Mouse (Mus musculus): ENCODE measurements around the gene Speg. TPM values are rescaled to one million over a fixed set of nuclear protein-coding genes. Genes with fewer than 3 reads are reported as not detected.
A peak's percentile ranks its signal among the peaks of the same experiment; 100 is the strongest.

Speg gene
- polyA plus RNA-seq, 1 experiment from 2014 or later, result 53.4 TPM

DNA sequence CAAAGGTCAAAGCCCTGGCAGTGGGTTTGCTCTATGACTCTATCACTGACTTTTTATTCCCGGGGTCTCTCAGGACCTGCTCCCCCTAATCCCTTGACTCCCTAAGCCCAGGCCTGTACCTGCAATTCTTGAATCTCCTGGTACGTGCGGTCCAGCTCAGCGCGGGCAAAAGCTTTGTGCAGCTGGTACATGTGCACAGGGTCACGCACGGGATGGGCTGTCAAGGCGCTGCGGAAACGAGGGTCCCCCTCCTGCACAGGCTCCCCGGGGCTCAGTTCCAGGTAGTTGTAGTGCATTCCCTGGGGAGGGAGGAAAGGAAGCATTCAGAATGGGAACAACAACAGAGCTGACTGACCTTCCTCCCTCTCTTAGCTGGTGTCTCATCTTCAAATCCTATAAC, 101.3 kb downstream of the Speg start:
- no peak overlapping the region for H3K27ac ChIP-seq (replicated peaks in 1 of 2; ENCODE audit: control insufficient read depth in 1 of 2, insufficient read depth in 1 of 2, low read depth in 2 of 2, low read length in 2 of 2)
- H3K4me3 ChIP-seq (ENCODE audit: control insufficient read depth in 1 of 2, insufficient read depth in 1 of 2, low read depth in 1 of 2, low read length in 2 of 2), result no peak overlapping the region
- 95% methylated on average over 11 of the region's 11 CpGs for WGBS
- H3K9ac ChIP-seq (ENCODE audit: low read length), result no peak overlapping the region
- no peak for ATAC-seq (ENCODE audit: insufficient number of reproducible peaks, insufficient read depth, low FRiP score, low read depth)
- H3K9me3 ChIP-seq (ENCODE audit: control insufficient read depth, low read length), result no peaks in the 10 kb centered on the region
- H3K4me2 ChIP-seq (ENCODE audit: low read length), result no peak overlapping the region
- H3K36me3 ChIP-seq (ENCODE audit: control insufficient read depth, insufficient read depth, low read length), result peaks cover 46% of the 10 kb centered on the region
- peaks cover 12 to 24% of the 10 kb centered on the region in 2 experiments for H3K4me1 ChIP-seq (ENCODE audit: control insufficient read depth in 2 of 2, insufficient read depth in 2 of 2, low read length in 2 of 2)
- peaks cover 58% of the 10 kb centered on the region for H3K27me3 ChIP-seq (ENCODE audit: control insufficient read depth, insufficient read depth, low read length)

- Histone ChIP-seq H3K4me1 (ENCODE audit: control insufficient read depth in 2 of 2, insufficient read depth in 2 of 2, low read length in 2 of 2) (peaks cover 12 to 24% of the 10 kb centered on the region in 2 experiments), H3K9me3 (ENCODE audit: control insufficient read depth, low read length) (no peaks in the 10 kb centered on the region), H3K4me2 (ENCODE audit: low read length) (peak overlapping the region; percentile 83), H3K27me3 (ENCODE audit: control insufficient read depth, insufficient read depth, low read length) (peaks cover 62% of the 10 kb centered on the region), H3K27ac (replicated peaks in 1 of 2; ENCODE audit: control insufficient read depth in 1 of 2, insufficient read depth in 1 of 2, low read depth in 2 of 2, low read length in 2 of 2) (no peak overlapping the region), H3K9ac (ENCODE audit: low read length) (peak overlapping the region; percentile 28; the same call in 1 of the 2 replicates), H3K4me3 (ENCODE audit: control insufficient read depth in 1 of 2, insufficient read depth in 1 of 2, low read depth in 1 of 2, low read length in 2 of 2) (peak overlapping the region; percentile 25 to 68; a peak in 3 of 4 replicates), H3K36me3 (ENCODE audit: control insufficient read depth, insufficient read depth, low read length) (peaks cover 46% of the 10 kb centered on the region)
- 10% methylated on average over 35 of the region's 35 CpGs for WGBS
- no peak for ATAC-seq (ENCODE audit: insufficient number of reproducible peaks, insufficient read depth, low FRiP score, low read depth)
Observed at GRCm38 (mm10) chr1:75477264-75477965, 102.3 kb downstream of the Speg start.

DNA sequence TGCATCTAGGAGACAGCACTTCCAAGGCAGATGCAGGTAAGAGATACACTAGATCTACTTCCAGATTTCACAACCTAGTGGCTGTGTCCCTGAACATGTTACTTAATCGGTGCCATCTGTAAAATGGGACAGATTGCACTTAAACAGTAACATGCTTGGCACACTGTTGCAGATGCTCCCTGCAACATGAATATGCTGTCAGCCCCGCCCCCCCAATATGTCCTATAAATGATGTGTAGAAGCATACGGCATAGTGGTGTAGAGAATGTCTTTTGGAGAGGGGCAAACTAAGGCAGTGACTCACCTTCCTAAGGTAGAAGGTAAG, 102.8 kb downstream of the Speg start:
- Histone ChIP-seq H3K4me3 (ENCODE audit: control insufficient read depth in 1 of 2, insufficient read depth in 1 of 2, low read depth in 1 of 2, low read length in 2 of 2) (peak overlapping the region in 1 of 2 experiments; percentile 68; a peak in 2 of 4 replicates), H3K4me2 (ENCODE audit: low read length) (peak overlapping the region; percentile 83), H3K36me3 (ENCODE audit: control insufficient read depth, insufficient read depth, low read length) (peaks cover 43% of the 10 kb centered on the region), H3K9me3 (ENCODE audit: control insufficient read depth, low read length) (no peaks in the 10 kb centered on the region), H3K4me1 (ENCODE audit: control insufficient read depth in 2 of 2, insufficient read depth in 2 of 2, low read length in 2 of 2) (peaks cover 12 to 24% of the 10 kb centered on the region in 2 experiments), H3K9ac (ENCODE audit: low read length) (peak overlapping the region; percentile 80), H3K27me3 (ENCODE audit: control insufficient read depth, insufficient read depth, low read length) (peaks cover 64% of the 10 kb centered on the region), H3K27ac (replicated peaks in 1 of 2; ENCODE audit: control insufficient read depth in 1 of 2, insufficient read depth in 1 of 2, low read depth in 2 of 2, low read length in 2 of 2) (no peak overlapping the region)
- no peak for ATAC-seq (ENCODE audit: insufficient number of reproducible peaks, insufficient read depth, low FRiP score, low read depth)
- WGBS, result 43% methylated on average over 3 of the region's 3 CpGs

DNA sequence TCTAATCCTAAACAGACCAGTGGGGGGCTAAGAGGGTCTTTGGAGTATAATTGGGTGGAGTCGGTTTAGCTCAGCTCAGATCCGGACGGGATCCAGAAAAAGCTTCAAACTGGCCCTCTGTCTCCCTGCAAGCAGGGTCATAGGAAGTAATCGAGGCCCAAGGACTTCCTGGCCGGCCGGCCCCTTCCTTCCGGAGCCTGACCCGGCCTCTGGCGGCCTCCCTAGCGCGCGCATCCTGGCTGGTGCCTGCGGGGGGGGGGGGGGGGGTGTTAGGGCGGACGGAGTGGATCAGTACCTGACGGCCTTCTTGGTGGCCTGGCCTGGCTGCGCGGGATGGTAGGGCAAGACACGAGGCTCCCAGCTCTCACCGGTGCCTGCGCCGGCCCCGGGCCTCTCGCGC, 103.4 kb downstream of the Speg start:
- H3K4me2 ChIP-seq (ENCODE audit: low read length), result peak overlapping the region; percentile 83
- peak overlapping the region; percentile 64 to 72 for H3K27ac ChIP-seq (replicated peaks in 1 of 2; ENCODE audit: control insufficient read depth in 1 of 2, insufficient read depth in 1 of 2, low read depth in 2 of 2, low read length in 2 of 2)
- peak overlapping the region; percentile 68 to 81 for H3K4me3 ChIP-seq (ENCODE audit: control insufficient read depth in 1 of 2, insufficient read depth in 1 of 2, low read depth in 1 of 2, low read length in 2 of 2)
- H3K9me3 ChIP-seq (ENCODE audit: control insufficient read depth, low read length), result no peaks in the 10 kb centered on the region
- peaks cover 64% of the 10 kb centered on the region for H3K27me3 ChIP-seq (ENCODE audit: control insufficient read depth, insufficient read depth, low read length)
- H3K9ac ChIP-seq (ENCODE audit: low read length), result peak overlapping the region; percentile 80
- 0% methylated on average over 19 of the region's 25 CpGs for WGBS
- ATAC-seq (ENCODE audit: insufficient number of reproducible peaks, insufficient read depth, low FRiP score, low read depth), result peak; percentile 0; the same call in 1 of the 2 replicates
- H3K4me1 ChIP-seq (ENCODE audit: control insufficient read depth in 2 of 2, insufficient read depth in 2 of 2, low read length in 2 of 2), result peaks cover 12 to 24% of the 10 kb centered on the region in 2 experiments
- H3K36me3 ChIP-seq (ENCODE audit: control insufficient read depth, insufficient read depth, low read length), result peaks cover 37% of the 10 kb centered on the region

DNA sequence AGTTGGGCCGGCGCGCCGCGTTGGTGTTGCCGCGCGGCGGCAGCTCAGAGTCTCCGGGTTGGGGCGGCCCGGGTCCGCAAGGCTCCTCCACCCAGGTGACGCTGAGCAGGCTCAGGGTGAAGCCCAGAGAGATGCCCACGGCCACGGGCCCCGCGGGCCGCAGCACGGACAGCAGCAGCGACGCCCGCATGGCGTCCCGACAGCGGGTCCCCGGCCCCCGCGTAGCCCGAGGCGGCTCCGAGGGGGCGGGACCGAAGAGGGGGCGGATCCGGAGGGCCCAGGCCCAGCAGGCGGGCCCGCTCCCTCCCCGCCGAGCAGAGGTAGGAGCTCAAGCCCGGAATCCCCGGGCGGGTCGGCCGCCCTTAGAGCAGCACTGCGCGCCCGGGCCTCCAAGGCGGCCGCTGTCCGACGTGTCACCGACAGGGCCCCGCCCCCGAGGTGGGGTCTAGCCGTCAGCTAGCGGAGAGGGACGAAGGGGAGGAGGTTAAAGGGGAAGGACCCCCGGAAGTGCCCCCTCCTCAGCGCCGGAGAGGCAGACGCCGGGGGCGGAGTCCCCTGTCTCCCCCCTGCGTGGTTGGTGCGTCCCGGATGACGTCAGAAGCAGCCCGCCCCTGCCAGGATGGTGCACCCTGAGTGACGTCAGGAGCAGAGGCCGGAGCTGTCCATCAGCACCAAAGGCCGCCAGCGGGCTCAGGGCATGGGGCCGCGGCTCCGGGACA, 104.0 kb downstream of the Speg start, which contains the start of the genes Chpf and Tmem198:
TSS of gene Chpf (minus strand) at position 392 of the 719 bp plus-strand sequence.
TSS of gene Tmem198 (plus strand) at position 617 of the 719 bp plus-strand sequence.
- H3K9ac ChIP-seq (ENCODE audit: low read length), result peak within 1 kb of the TSS; percentile 80
- ATAC-seq (ENCODE audit: insufficient number of reproducible peaks, insufficient read depth, low FRiP score, low read depth), result peak; percentile 88
- no peaks in the 10 kb centered on the region for H3K9me3 ChIP-seq (ENCODE audit: control insufficient read depth, low read length)
- peak within 1 kb of the TSS; percentile 68 to 81 for H3K4me3 ChIP-seq (ENCODE audit: control insufficient read depth in 1 of 2, insufficient read depth in 1 of 2, low read depth in 1 of 2, low read length in 2 of 2)
- peaks cover 66% of the 10 kb centered on the region for H3K27me3 ChIP-seq (ENCODE audit: control insufficient read depth, insufficient read depth, low read length)
- 0% methylated on average over 56 of the region's 76 CpGs for WGBS
- H3K4me2 ChIP-seq (ENCODE audit: low read length), result peak within 1 kb of the TSS; percentile 83
- peaks cover 31% of the 10 kb centered on the region for H3K36me3 ChIP-seq (ENCODE audit: control insufficient read depth, insufficient read depth, low read length)
- peaks cover 12 to 24% of the 10 kb centered on the region in 2 experiments for H3K4me1 ChIP-seq (ENCODE audit: control insufficient read depth in 2 of 2, insufficient read depth in 2 of 2, low read length in 2 of 2)
- peak within 1 kb of the TSS; percentile 64 to 72 for H3K27ac ChIP-seq (replicated peaks in 1 of 2; ENCODE audit: control insufficient read depth in 1 of 2, insufficient read depth in 1 of 2, low read depth in 2 of 2, low read length in 2 of 2)

GRCm38 (mm10) chr1:75479635-75479989, 104.5 kb downstream of the Speg start:
- Histone ChIP-seq H3K27ac (replicated peaks in 1 of 2; ENCODE audit: control insufficient read depth in 1 of 2, insufficient read depth in 1 of 2, low read depth in 2 of 2, low read length in 2 of 2) (no peak overlapping the region), H3K4me1 (ENCODE audit: control insufficient read depth in 2 of 2, insufficient read depth in 2 of 2, low read length in 2 of 2) (peaks cover 12 to 24% of the 10 kb centered on the region in 2 experiments), H3K27me3 (ENCODE audit: control insufficient read depth, insufficient read depth, low read length) (peaks cover 67% of the 10 kb centered on the region), H3K36me3 (ENCODE audit: control insufficient read depth, insufficient read depth, low read length) (peaks cover 26% of the 10 kb centered on the region), H3K4me2 (ENCODE audit: low read length) (peak overlapping the region; percentile 83), H3K4me3 (ENCODE audit: control insufficient read depth in 1 of 2, insufficient read depth in 1 of 2, low read depth in 1 of 2, low read length in 2 of 2) (peak overlapping the region; percentile 68 to 81), H3K9ac (ENCODE audit: low read length) (peak overlapping the region; percentile 51; the same call in 1 of the 2 replicates), H3K9me3 (ENCODE audit: control insufficient read depth, low read length) (no peaks in the 10 kb centered on the region)
- under 1% methylated on average over 19 of the region's 24 CpGs for WGBS
- no peak for ATAC-seq (ENCODE audit: insufficient number of reproducible peaks, insufficient read depth, low FRiP score, low read depth)

DNA sequence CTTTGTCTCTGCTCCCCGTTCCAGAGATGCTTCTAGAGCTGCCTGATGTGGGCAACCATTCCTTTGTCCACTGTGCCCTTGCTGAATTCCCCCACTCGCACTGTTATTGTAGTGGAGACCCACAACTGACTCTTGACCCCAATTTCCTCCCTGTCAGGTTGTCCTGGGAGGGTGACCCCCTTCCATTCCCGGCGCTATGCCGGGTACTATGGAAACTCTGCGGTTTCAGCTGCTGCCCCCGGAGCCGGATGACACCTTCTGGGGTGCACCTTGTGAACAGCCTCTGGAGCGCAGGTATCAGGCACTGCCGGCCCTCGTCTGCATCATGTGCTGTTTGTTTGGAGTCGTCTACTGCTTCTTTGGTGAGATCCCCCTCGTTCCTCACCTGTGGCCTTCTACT, 104.9 kb downstream of the Speg start:
- Histone ChIP-seq H3K27me3 (ENCODE audit: control insufficient read depth, insufficient read depth, low read length) (peaks cover 70% of the 10 kb centered on the region), H3K9ac (ENCODE audit: low read length) (no peak overlapping the region), H3K4me1 (ENCODE audit: control insufficient read depth in 2 of 2, insufficient read depth in 2 of 2, low read length in 2 of 2) (peaks cover 12 to 24% of the 10 kb centered on the region in 2 experiments), H3K27ac (replicated peaks in 1 of 2; ENCODE audit: control insufficient read depth in 1 of 2, insufficient read depth in 1 of 2, low read depth in 2 of 2, low read length in 2 of 2) (no peak overlapping the region), H3K4me3 (ENCODE audit: control insufficient read depth in 1 of 2, insufficient read depth in 1 of 2, low read depth in 1 of 2, low read length in 2 of 2) (peak overlapping the region in 1 of 2 experiments; percentile 68; a peak in 3 of 4 replicates), H3K9me3 (ENCODE audit: control insufficient read depth, low read length) (no peaks in the 10 kb centered on the region), H3K4me2 (ENCODE audit: low read length) (peak overlapping the region; percentile 83), H3K36me3 (ENCODE audit: control insufficient read depth, insufficient read depth, low read length) (peaks cover 26% of the 10 kb centered on the region)
- ATAC-seq (ENCODE audit: insufficient number of reproducible peaks, insufficient read depth, low FRiP score, low read depth), result no peak
- WGBS, result 24% methylated on average over 13 of the region's 13 CpGs

Data from heart, embryonic 14.5 days (tissue).